Mouse (Mus musculus): Measurements from ENCODE around the gene Acox3.
A peak's percentile ranks its signal among the peaks of the same experiment; 100 is the strongest.

DNA sequence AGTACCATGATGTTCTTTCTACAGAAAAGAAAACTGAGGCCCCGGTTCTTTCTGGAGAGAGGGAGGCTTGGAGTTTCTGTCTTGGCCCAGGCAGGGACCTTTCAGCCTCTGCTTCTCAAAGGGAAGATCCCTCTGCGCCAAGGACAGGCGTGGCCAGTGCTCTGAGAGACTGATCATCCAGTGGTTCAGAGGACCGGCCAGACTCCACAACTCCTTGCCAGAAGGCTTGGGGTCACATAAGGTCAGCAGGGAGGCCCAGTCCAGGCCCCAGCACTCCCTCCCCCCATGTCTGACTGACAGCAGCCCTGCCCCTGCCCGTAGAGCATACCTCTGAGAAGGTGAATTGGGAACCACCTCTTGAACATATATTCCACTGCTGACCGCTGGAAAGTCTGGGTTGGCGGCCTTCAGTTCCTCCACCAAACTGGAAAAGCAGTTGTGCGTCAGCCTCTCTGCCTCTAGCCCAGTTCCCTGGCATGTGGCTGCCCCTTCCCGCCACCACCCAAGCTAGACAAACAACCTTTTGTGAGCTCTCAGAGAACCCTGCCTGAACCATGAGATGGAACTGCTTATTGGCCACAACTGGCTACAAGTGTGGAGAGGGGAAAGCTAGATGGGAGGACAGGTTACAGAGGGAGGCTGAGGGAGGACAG lies 71.0 kb downstream of the Acox3 start:
- TF ChIP-seq CTCF (IDR thresholded peaks at IDR 0.05) = no peak
- 0 out of 2 replicates have a peak, but pooled peaks have one; percentile 37 for TF ChIP-seq EP300 (IDR thresholded peaks at IDR 0.05; ENCODE audit: insufficient read depth, low read depth, low read length)
- no peak for TF ChIP-seq POLR2A (IDR thresholded peaks at IDR 0.05; ENCODE audit: insufficient read depth, low read depth, low read length)

All from heart, adult 2 months (tissue).